Mouse (Mus musculus) limb, embryonic 12.5 days (tissue): ENCODE data around the gene Ptpn6. TPM values are rescaled to one million over a fixed set of nuclear protein-coding genes. Genes with fewer than 3 reads are reported as not detected.
A peak's percentile ranks its signal among the peaks of the same experiment; 100 is the strongest.

ENCODE experiments used
- ATAC-seq: fragments of 200-750 bp; cut with Nextera tagmentation; 2 replicates; pipeline ENCODE4 v1.8.0; 2017; ENCODE audit warnings: low read depth, moderate TSS enrichment; ENCODE audit not compliant: insufficient number of reproducible peaks, insufficient read depth, low FRiP score, low TSS enrichment
- H3K27ac ChIP-seq: fragments of 300-500 bp; sonication (generic); 2 replicates; pipeline ENCODE4 v1.5.1; 2016; ENCODE audit warnings: mild to moderate bottlenecking, moderate library complexity
- H3K27me3 ChIP-seq: fragments of 300-500 bp; sonication (generic); 2 replicates; pipeline ENCODE4 v1.6.1; 2016; ENCODE audit warnings: mild to moderate bottlenecking, moderate library complexity
- H3K36me3 ChIP-seq: fragments of 300-500 bp; sonication (generic); 2 replicates; pipeline ENCODE4 v1.6.1; 2016; ENCODE audit warnings: mild to moderate bottlenecking, moderate library complexity
- H3K4me1 ChIP-seq: fragments of 300-500 bp; sonication (generic); replicated peaks from 2 replicates; pipeline ENCODE4 v1.6.1; 2016
- H3K4me2 ChIP-seq: fragments of 300-500 bp; sonication (generic); 2 replicates; pipeline ENCODE4 v1.6.1; 2016; ENCODE audit warnings: mild to moderate bottlenecking, moderate library complexity
- H3K4me3 ChIP-seq: fragments of 300-500 bp; sonication (generic); replicated peaks from 2 replicates; pipeline ENCODE4 v1.5.1; 2016; ENCODE audit warnings: mild to moderate bottlenecking
- H3K9ac ChIP-seq: fragments of 300-500 bp; sonication (generic); replicated peaks from 2 replicates; pipeline ENCODE4 v1.6.1; 2016; ENCODE audit warnings: mild to moderate bottlenecking, moderate library complexity
- H3K9me3 ChIP-seq: fragments of 300-500 bp; sonication (generic); 2 replicates; pipeline ENCODE4 v1.6.1; 2016; ENCODE audit warnings: mild to moderate bottlenecking, moderate library complexity
- WGBS: fragments of 180-500 bp; shearing (Covaris S2); methylation state at CpG from one replicate; pipeline ENCODE4 v1.1.7; 2016; 5-methylcytosine and 5-hydroxymethylcytosine counted together
- polyA plus RNA-seq: library from polyadenylated mRNA; unstranded; fragments of >200 nt; fragmentation: Nextera tagmentation; extraction: Ambion mirVana; gene quantifications from 2 replicates; pipeline ENCODE4 v1.2.1, GENCODE M21; 2016

The Ptpn6 gene
- polyA plus RNA-seq, 1 experiment from 2014 or later: 6.0 TPM

DNA sequence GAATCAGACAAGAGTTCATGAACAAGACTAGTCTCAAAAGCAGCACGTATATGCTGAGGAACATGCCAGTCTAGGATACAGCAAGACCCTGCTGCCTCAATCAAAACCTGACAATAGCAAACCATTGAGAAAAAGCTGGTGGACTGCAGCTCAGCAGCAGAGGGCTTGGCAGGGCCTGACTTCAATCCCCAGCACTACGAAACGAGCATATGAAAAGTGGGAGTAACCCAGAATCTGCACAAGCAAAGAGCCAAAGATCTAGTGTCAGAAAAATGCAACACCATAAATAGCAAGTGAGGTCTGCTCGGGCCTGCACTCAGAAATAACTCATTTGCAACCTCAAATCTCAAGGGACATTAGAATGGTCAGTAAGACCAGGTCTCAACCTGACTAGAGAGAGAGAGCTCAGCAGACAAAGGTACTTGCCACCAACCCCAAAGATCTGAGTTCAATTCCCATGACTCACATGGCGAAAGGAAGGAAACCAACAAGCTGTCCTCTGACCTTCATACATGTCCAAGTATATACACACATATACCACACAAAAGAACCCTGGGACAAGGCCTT is 32.4 kb downstream of the Ptpn6 start:
- WGBS: 88% methylated on average over 5 of the region's 5 CpGs
- no peak for ATAC-seq

DNA sequence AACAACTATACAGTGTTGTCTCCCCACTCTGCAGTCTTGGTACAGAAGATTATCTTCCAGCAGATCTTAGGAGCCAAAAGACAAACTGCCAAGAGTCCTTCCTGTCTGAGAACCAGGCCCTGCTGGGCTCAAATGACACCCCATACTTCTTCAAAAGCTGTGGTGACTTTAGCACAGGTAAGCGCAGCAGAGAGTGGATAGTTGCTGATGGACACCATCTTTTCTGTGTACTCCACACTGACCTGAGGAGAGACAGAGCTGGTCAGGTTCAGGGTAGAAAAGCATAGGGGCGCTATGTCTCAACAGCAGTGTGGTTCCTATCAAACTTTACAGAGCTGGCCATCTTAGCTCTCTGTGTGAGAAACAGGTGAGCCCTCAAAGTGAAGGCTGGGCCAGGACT is 34.1 kb downstream of the Ptpn6 start:
- no peak overlapping the region for H3K4me2 ChIP-seq
- no peak for ATAC-seq
- no peaks in the 10 kb centered on the region for H3K9me3 ChIP-seq
- H3K4me3 ChIP-seq: no peak overlapping the region
- 93% methylated on average over 2 of the region's 2 CpGs for WGBS
- H3K27ac ChIP-seq: no peak overlapping the region
- H3K4me1 ChIP-seq: peaks cover under 1% of the 10 kb centered on the region; the same call in 1 of the 2 replicates
- no peaks in the 10 kb centered on the region for H3K27me3 ChIP-seq
- H3K9ac ChIP-seq: no peak overlapping the region
- peaks cover 97% of the 10 kb centered on the region for H3K36me3 ChIP-seq

More for the DNA sequence above, 32.4 kb downstream of the Ptpn6 start:
- Histone ChIP-seq H3K27me3 (no peaks in the 10 kb centered on the region), H3K27ac (no peak overlapping the region), H3K9me3 (no peaks in the 10 kb centered on the region), H3K36me3 (peaks cover 80% of the 10 kb centered on the region), H3K9ac (no peak overlapping the region), H3K4me1 (peaks cover 16% of the 10 kb centered on the region), H3K4me3 (no peak overlapping the region), H3K4me2 (no peak overlapping the region)

DNA sequence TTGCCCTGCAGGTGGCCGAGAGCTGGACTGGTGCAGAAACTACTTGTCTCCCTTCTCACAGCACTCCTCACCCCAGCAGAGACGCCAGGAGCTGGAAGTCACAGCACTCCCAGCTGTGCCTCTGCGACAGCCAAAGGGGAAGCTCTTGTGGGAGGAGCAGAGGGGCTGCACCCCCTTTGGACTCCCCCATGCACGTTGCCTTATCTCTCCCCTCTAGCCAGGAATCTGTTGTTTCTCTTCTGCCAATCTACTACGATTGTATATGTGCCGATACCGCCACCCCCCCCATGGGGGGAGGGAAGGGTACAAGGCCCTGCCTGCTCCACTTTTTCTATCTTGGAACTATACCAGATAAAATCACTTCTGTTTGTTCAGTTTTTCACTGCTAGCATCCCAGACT is 34.7 kb downstream of the Ptpn6 start:
- 86% methylated on average over 7 of the region's 7 CpGs for WGBS
- no peak for ATAC-seq

DNA sequence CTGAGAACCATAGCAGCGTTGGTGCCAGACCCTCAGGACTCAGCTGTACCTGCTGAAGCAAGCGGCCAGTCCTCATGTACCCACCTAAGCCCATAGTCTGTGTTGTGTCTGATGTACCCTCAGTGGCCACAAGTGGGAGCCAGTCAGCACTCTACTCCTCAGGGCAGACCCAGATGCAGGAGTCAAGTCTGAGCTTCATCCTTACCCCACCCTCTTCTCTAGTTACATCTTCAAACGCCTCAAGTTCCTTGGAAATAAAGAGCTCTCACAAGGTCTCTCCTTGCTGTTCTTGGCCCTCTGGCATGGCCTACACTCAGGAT is 35.8 kb downstream of the Ptpn6 start:
- 44% methylated on average over 3 of the region's 3 CpGs for WGBS
- peak; percentile 27; the same call in 1 of the 2 replicates for ATAC-seq
- Histone ChIP-seq H3K4me3 (no peak overlapping the region), H3K36me3 (peaks cover 88% of the 10 kb centered on the region), H3K9ac (no peak overlapping the region), H3K27me3 (no peaks in the 10 kb centered on the region), H3K4me1 (no peaks in the 10 kb centered on the region), H3K27ac (no peak overlapping the region), H3K4me2 (no peak overlapping the region), H3K9me3 (no peaks in the 10 kb centered on the region)

More for the DNA sequence above, 34.7 kb downstream of the Ptpn6 start:
- no peak overlapping the region for H3K4me3 ChIP-seq
- peaks cover 97% of the 10 kb centered on the region for H3K36me3 ChIP-seq
- H3K4me1 ChIP-seq: no peaks in the 10 kb centered on the region
- no peaks in the 10 kb centered on the region for H3K27me3 ChIP-seq
- no peak overlapping the region for H3K27ac ChIP-seq
- no peak overlapping the region for H3K4me2 ChIP-seq
- H3K9me3 ChIP-seq: no peaks in the 10 kb centered on the region
- H3K9ac ChIP-seq: no peak overlapping the region

DNA sequence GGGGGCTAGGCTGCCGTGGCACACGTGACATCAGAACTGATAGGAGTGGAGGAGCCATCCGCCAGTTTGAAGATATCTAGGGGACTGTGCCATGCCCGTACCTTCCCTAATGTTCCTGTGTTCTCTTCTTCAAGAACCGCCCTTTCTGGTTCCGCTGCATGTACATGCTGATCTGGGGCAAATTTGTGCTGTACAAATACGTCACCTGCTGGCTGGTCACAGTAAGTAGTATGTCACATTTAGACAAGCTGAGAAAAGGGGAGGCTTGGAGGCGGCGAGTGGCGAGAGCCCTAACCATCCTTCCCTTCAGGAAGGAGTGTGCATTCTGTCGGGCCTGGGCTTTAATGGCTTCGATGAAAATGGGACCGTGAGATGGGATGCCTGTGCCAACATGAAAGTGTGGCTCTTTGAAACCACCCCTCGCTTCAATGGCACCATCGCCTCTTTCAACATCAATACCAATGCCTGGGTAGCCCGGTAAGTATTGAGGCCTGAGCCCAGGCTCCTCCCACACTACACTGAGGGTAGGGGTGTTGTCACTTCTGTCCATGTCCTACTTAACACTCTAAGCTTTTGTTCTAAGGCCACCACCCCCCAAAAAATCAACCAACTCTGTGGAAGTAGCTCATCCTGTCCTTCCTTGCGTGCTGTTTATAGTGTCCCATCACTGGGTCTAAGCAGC is 36.3 kb downstream of the Ptpn6 start:
- H3K4me1 ChIP-seq: no peaks in the 10 kb centered on the region
- ATAC-seq: 0 out of 2 replicates have a peak, but pooled peaks have one; percentile 27
- H3K9me3 ChIP-seq: no peaks in the 10 kb centered on the region
- H3K27ac ChIP-seq: no peak overlapping the region
- peaks cover 83% of the 10 kb centered on the region for H3K36me3 ChIP-seq
- no peaks in the 10 kb centered on the region for H3K27me3 ChIP-seq
- H3K4me2 ChIP-seq: no peak overlapping the region
- WGBS: 94% methylated on average over 17 of the region's 17 CpGs
- no peak overlapping the region for H3K9ac ChIP-seq
- H3K4me3 ChIP-seq: no peak overlapping the region

DNA sequence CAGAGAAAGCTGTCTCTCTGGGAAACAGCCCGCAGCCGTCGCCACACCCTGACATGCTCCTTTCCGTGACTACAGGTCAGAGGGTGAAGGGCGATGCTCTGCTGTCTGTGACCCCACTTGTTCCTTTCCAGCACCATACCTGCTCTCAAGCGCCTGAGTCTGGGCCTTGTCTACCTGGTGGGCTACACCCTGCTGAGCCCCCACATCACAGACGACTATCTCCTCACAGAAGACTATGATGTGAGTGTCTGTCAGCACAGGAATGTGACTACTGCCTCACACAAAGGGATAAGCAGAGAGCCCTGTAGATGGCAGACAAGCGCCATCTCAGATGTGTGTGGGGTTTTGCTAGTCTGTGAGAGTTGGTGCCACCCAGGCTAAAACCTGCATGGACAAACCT is 37.2 kb downstream of the Ptpn6 start:
- no peaks in the 10 kb centered on the region for H3K9me3 ChIP-seq
- no peaks in the 10 kb centered on the region for H3K4me1 ChIP-seq
- H3K27me3 ChIP-seq: no peaks in the 10 kb centered on the region
- WGBS: 80% methylated on average over 8 of the region's 8 CpGs
- ATAC-seq: no peak
- H3K36me3 ChIP-seq: peaks cover 77% of the 10 kb centered on the region
- no peak overlapping the region for H3K4me2 ChIP-seq
- no peak overlapping the region for H3K9ac ChIP-seq
- no peak overlapping the region for H3K27ac ChIP-seq
- no peak overlapping the region for H3K4me3 ChIP-seq

DNA sequence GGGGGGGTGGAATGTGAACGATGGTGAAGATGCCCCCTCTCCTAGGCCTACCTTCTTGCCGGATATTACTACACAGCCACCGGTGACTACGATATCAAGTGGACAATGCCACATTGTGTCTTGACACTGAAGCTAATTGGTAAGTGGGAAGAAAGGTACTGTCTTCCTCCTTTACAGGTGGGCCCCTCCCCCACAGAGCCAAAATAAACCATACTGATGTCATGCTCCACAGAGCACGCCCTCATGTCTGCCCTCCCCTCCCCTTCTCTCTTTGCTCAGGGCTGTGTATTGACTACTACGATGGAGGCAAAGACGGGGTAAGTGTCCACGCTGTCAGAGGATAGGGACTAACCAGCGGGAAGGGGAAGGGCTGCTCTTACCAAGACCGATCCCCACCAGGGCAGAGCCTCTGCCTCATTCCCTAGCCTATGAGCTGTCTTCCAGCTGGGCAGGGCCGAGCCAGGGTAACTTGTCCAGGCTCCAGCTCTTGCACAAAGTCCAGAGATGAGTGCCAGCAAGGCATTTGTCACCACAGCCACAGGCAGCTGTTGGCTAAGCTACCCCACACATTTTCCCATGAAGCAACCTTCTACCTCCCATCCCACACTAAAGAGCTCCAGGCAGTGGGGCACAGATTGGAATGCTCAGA is 38.4 kb downstream of the Ptpn6 start:
- Histone ChIP-seq H3K4me2 (no peak overlapping the region), H3K9me3 (no peaks in the 10 kb centered on the region), H3K4me3 (no peak overlapping the region), H3K4me1 (no peaks in the 10 kb centered on the region), H3K9ac (no peak overlapping the region), H3K27ac (no peak overlapping the region), H3K27me3 (no peaks in the 10 kb centered on the region), H3K36me3 (peaks cover 71% of the 10 kb centered on the region)
- WGBS: 87% methylated on average over 11 of the region's 11 CpGs
- no peak for ATAC-seq

DNA sequence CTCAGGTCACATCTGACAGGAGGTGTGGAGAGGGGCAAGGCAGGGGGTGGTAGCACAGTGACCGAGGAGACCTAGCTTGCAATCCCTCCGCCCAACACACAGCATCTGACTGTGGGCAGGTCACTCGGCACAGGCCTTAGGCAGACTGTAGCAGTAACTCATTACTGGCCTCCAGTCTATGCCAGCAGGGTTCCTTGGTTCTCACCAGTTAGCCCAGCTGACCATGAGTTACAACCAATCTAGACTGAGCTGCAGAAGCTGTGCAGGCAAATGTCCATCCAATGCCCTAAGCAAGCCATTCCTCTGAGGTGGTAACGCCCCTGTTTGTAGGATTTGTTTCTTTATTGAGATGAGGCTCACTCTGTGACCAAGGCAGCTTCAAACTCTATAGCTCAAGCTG is 39.1 kb downstream of the Ptpn6 start:
- no peak for ATAC-seq
- H3K27me3 ChIP-seq: no peaks in the 10 kb centered on the region
- 86% methylated on average over 4 of the region's 4 CpGs for WGBS
- H3K36me3 ChIP-seq: peaks cover 64% of the 10 kb centered on the region
- H3K9ac ChIP-seq: no peak overlapping the region
- no peaks in the 10 kb centered on the region for H3K9me3 ChIP-seq
- no peak overlapping the region for H3K4me3 ChIP-seq
- peaks cover 2% of the 10 kb centered on the region; the same call in 1 of the 2 replicates for H3K4me1 ChIP-seq
- no peak overlapping the region for H3K27ac ChIP-seq
- no peak overlapping the region for H3K4me2 ChIP-seq

DNA sequence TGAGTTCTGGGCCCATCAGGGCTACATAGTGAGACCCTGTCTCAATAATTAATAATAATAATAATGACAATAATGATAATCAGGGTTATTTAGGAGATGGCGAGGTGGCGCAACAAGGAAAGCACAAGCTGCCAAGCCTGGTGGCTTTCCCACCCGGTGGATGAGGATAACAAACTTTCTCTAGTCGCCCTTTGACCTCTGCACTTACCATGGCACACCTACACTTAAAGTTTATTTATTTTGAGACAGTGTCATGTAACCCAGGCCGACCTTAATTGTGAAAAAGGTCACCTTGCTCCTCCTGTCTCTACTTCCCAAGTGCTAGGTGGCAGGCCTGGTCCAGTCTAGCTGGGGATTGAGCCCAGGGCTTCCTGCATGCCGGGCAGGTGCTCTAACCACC is 39.8 kb downstream of the Ptpn6 start:
- ATAC-seq: no peak
- Histone ChIP-seq H3K9me3 (no peaks in the 10 kb centered on the region), H3K4me1 (peaks cover 6% of the 10 kb centered on the region; the same call in 1 of the 2 replicates), H3K36me3 (peaks cover 58% of the 10 kb centered on the region), H3K4me2 (no peak overlapping the region), H3K9ac (no peak overlapping the region), H3K27ac (no peak overlapping the region), H3K27me3 (no peaks in the 10 kb centered on the region), H3K4me3 (no peak overlapping the region)
- 85% methylated on average over 6 of the region's 6 CpGs for WGBS

DNA sequence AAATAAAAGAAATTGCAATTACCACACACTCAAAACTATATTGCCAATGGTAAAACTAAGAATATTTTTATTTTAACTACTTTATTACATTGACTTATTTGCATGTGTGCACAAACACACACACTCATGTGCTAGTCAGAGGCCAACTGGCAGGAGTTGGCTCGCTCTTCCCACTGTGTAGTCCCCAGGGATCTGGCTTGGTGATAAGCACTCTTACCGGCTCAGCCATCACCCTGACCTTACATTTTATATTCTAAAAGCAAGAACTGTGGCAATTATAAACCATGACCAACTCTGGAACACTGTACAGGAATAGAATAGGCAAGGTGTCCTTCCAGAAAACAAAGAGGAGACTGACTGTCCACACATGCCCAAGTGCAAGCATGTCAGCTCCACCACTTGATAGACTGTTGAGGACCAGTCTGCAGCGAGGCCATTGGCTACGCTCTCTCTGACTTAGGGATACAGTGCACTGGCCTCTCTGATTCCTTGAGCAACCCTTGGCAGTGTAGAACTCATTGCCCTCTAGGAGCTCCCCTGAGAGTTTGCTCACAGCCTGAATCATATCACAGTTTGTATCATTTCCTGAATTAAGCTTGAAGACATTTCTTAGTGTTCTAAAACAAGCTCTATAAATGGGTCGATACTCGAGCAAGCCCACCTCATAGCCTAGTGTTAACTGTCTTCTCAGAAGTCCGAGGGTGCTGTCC is 41.9 kb downstream of the Ptpn6 start:
- no peaks in the 10 kb centered on the region for H3K9me3 ChIP-seq
- H3K4me1 ChIP-seq: peaks cover 14% of the 10 kb centered on the region; the same call in 1 of the 2 replicates
- no peak for ATAC-seq
- 93% methylated on average over 7 of the region's 7 CpGs for WGBS
- peaks cover 37% of the 10 kb centered on the region for H3K36me3 ChIP-seq
- no peak overlapping the region for H3K27ac ChIP-seq
- H3K4me2 ChIP-seq: no peak overlapping the region
- H3K4me3 ChIP-seq: no peak overlapping the region
- H3K27me3 ChIP-seq: no peaks in the 10 kb centered on the region
- no peak overlapping the region for H3K9ac ChIP-seq
